Comparison of ENCODE assay signal across 23 mouse cellular contexts in the genomic region with DNA sequence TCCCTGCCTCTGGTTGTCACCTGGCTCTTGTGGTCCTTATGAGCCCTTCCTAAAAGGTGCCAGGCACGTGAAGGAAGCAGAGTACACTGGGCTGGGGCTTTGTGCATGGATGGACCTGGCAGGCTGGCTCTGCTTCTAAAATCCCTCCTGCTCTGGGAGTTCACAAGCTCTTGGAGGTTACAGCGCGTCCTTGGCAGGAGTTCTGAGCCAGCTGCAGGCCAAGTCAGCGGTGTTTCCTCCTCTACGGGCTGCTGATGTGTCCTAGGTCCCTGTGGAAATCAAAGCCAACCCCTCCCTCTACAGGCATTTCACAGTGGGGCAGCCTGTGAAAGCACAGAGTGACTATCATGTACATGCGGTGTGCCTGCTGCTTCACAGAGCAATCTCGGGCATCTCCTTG. TPM values are rescaled to one million over a fixed set of nuclear protein-coding genes. Genes with fewer than 3 reads are reported as not detected.
DNase-seq lines count a peak whose midpoint lies in the region; ATAC-seq lines count a peak whose summit lies in the region.
"Had no signal": no experiment of that assay in that cellular context is flagged by ENCODE, and none has a peak within 500 bp of the region (broad histone marks: within the 10 kb centered on the region; RNA-seq: fewer than 3 reads in every experiment).

No protein-coding gene starts in this region.

- H3K27me3 ChIP-seq in intestine, embryonic 16.5 days (replicated peaks; ENCODE audit: control insufficient read depth, insufficient read depth, low read length) = no peaks in the 10 kb centered on the region
- H3K27me3 ChIP-seq: midbrain, embryonic 13.5 days had no signal

- no peak overlapping the region for H3K4me2 ChIP-seq in intestine, embryonic 16.5 days (ENCODE audit: low read depth, low read length)
- H3K4me2 ChIP-seq: hindbrain, embryonic 14.5 days; lung, embryonic 14.5 days; midbrain, embryonic 13.5 days had no signal

- ATAC-seq in intestine, embryonic 16.5 days = no peak
- ATAC-seq: forebrain, postnatal 0 days; intestine, postnatal 0 days; midbrain, embryonic 13.5 days had no signal

- intact Hi-C loops in heart, postnatal 10 days (cut with DNase I) = no loop called here

- H3K4me3 ChIP-seq in intestine, embryonic 16.5 days (ENCODE audit: low read length) = no peak overlapping the region
- H3K4me3 ChIP-seq: embryonic facial prominence, embryonic 10.5 days; erythroblast, embryonic 14.5 days; midbrain, embryonic 13.5 days; myocyte had no signal

- no peak overlapping the region for H3K9ac ChIP-seq in intestine, embryonic 16.5 days (ENCODE audit: low read depth, low read length)
- H3K9ac ChIP-seq: forebrain, postnatal 0 days; hindbrain, embryonic 14.5 days; lung, embryonic 14.5 days; midbrain, embryonic 13.5 days had no signal

- H3K27ac ChIP-seq in intestine, embryonic 16.5 days (ENCODE audit: low read length) = no peak overlapping the region
- H3K27ac ChIP-seq: embryonic facial prominence, embryonic 10.5 days; hindbrain, embryonic 14.5 days; macrophage; midbrain, embryonic 13.5 days had no signal

- peak; percentile 70 for DNase-seq in adrenal gland, postnatal 10 days
- DNase-seq in adrenal gland, postnatal 4 days (ENCODE audit: low spot score in 2 of 2) = no peak
- DNase-seq in urinary bladder, postnatal 36 days (ENCODE audit: low spot score in 2 of 2) = peak; percentile 22 to 56
- no peak for DNase-seq in urinary bladder, adult 18-20 months (ENCODE audit: low spot score in 2 of 2)
- DNase-seq in heart, postnatal 10 days = peak; percentile 55 to 63
- no peak for DNase-seq in thymus, postnatal 25 days
- DNase-seq in embryo, embryonic 10 days (ENCODE audit: low spot score) = no peak
- DNase-seq: cerebellum, postnatal 25 days; forebrain, postnatal 0 days; kidney, postnatal 10 days; lung, embryonic 14.5 days; right cerebral cortex, postnatal 25 days; thymus, adult 2 months had no signal

- no peaks in the 10 kb centered on the region for H3K4me1 ChIP-seq in intestine, embryonic 16.5 days (ENCODE audit: control insufficient read depth, insufficient read depth, low read length)
- H3K4me1 ChIP-seq: embryonic facial prominence, embryonic 10.5 days; midbrain, embryonic 13.5 days had no signal

- no peaks in the 10 kb centered on the region for H3K9me3 ChIP-seq in intestine, embryonic 16.5 days (ENCODE audit: control insufficient read depth, low read length)
- H3K9me3 ChIP-seq: embryonic facial prominence, embryonic 10.5 days; midbrain, embryonic 13.5 days had no signal

- H3K36me3 ChIP-seq in intestine, embryonic 16.5 days (ENCODE audit: control insufficient read depth, insufficient read depth, low read length) = no peaks in the 10 kb centered on the region
- H3K36me3 ChIP-seq: embryonic facial prominence, embryonic 10.5 days; midbrain, embryonic 13.5 days had no signal

- 80% methylated on average over 7 of the region's 7 CpGs for WGBS in intestine, embryonic 16.5 days

RNA-seq across cellular contexts. Expression of a gene that starts 20.1 kb away (rescaled TPM):
- 1 to 10 TPM; 4.3 to 4.9 TPM for total RNA-seq in adrenal gland, postnatal 10 days (2021)
- total RNA-seq in adrenal gland, postnatal 4 days (2021) = 1 to 10 TPM; 8.0 to 8.7 TPM
- 1 to 10 TPM; 3.7 to 5.5 TPM for total RNA-seq in heart, postnatal 10 days (2021)
- 5.0 and 5.1 TPM in 2 replicates for polyA plus RNA-seq in intestine, embryonic 16.5 days (2015; fragmentation: Nextera tagmentation; extraction: Ambion mirVana)
- total RNA-seq: liver, adult 2 months; neutrophil, adult 5-6 weeks had no signal
- polyA plus RNA-seq: erythroblast, embryonic 14.5 days; macrophage had no signal

Comparison
In these comparisons a context has a peak if more than half of its experiments do, and no peak if none do; other contexts are left out.
1. DNase-seq: peak in adrenal gland, postnatal 10 days (single experiment), urinary bladder, postnatal 36 days (2 of 2) and heart, postnatal 10 days (2 of 2); none in adrenal gland, postnatal 4 days (0 of 2), urinary bladder, adult 18-20 months (0 of 2), thymus, postnatal 25 days (single experiment) and embryo, embryonic 10 days (single experiment).